Mouse (Mus musculus) bone marrow macrophage, adult 2 months (primary cell): ENCODE data around the gene Pitpnc1. TPM values are rescaled to one million over a fixed set of nuclear protein-coding genes. Genes with fewer than 3 reads are reported as not detected.
A peak's percentile ranks its signal among the peaks of the same experiment; 100 is the strongest.

Experiments used
- H3K27ac ChIP-seq: 2 replicates; pipeline ENCODE4 v1.5.1; 2012; ENCODE audit warnings: low read depth, low read length; ENCODE audit not compliant: insufficient read depth
- H3K4me1 ChIP-seq: 2 replicates; pipeline ENCODE4 v1.6.1; 2012; ENCODE audit warnings: low read length; ENCODE audit not compliant: control insufficient read depth, insufficient read depth
- H3K4me3 ChIP-seq: 2 replicates; pipeline ENCODE4 v1.5.1; 2012; ENCODE audit warnings: mild to moderate bottlenecking, low read length, moderate library complexity; ENCODE audit not compliant: insufficient read depth
- CTCF ChIP-seq: IDR thresholded peaks from 2 replicates; pipeline ENCODE4 v1.5.1; 2012; ENCODE audit warnings: low read depth, mild to moderate bottlenecking, low read length, moderate library complexity
- POLR2A ChIP-seq: IDR thresholded peaks from 2 replicates; pipeline ENCODE4 v1.6.1; 2012; ENCODE audit warnings: mild to moderate bottlenecking, low read depth, low read length, borderline replicate concordance
- polyA plus RNA-seq: library from polyadenylated mRNA; stranded (reverse); fragments of >200 nt; gene quantifications from 2 replicates; pipeline ENCODE4 v1.2.4, GENCODE M21; 2012; ENCODE audit not compliant: missing spikeins, insufficient read depth, insufficient read length

The Pitpnc1 gene
- polyA plus RNA-seq, 1 experiment, result 14.6 TPM

DNA sequence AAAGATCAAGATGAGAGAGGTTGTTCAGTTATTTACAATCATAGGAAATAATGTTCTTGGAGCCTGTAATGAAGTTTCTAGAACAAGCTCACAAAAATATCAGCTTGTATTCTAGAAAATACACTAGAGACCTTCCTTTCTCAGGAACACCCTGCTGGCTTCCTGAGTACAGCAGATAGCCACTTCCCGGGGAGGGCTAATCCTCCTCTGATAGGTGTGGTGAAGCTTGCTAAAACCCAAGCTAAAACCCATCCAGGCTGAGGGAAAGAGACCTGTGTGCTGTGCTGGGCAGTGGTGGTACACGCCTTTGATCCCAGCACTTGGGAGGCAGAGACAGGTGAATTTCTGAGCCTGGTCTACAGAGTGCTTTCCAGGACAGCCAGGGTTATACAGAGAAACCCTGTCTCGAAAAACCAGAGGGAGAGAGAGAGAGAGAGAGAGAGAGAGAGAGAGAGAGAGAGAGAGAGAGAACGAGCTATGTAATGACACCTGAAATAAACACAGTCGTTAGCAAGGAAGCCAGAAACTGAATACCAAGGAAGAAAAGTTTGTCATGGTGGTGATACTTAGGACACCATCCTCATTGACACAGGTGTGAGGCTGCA is 48.6 kb downstream of the Pitpnc1 start:
- Histone ChIP-seq H3K27ac (no peak overlapping the region), H3K4me3 (no peak overlapping the region)
- no peak for TF ChIP-seq CTCF
- TF ChIP-seq POLR2A, result no peak

DNA sequence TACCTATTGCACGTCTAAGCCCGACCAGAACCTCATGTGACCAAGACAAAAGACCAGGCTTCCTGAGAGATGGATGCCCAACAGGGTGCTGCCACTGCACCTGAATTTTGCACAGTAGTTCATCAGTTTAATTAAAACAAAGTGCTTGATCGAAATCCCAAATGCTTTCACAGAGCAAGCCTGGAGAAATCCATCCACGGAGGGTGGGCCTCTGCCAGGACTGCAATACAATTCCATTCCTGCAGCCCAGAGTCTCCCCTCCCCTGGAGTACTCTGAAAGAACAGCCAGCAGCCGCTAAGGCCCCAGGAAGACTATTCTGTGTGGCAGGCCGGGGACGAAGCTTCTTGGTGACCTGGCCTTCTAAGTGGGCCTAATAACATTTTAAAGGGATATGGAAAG is 50.6 kb downstream of the Pitpnc1 start:
- TF ChIP-seq CTCF (no peak), POLR2A (no peak)
- Histone ChIP-seq H3K4me3 (no peak overlapping the region), H3K27ac (no peak overlapping the region), H3K4me1 (peaks cover 16% of the 10 kb centered on the region)

More for the DNA sequence above, 48.6 kb downstream of the Pitpnc1 start:
- peaks cover 7% of the 10 kb centered on the region for H3K4me1 ChIP-seq

DNA sequence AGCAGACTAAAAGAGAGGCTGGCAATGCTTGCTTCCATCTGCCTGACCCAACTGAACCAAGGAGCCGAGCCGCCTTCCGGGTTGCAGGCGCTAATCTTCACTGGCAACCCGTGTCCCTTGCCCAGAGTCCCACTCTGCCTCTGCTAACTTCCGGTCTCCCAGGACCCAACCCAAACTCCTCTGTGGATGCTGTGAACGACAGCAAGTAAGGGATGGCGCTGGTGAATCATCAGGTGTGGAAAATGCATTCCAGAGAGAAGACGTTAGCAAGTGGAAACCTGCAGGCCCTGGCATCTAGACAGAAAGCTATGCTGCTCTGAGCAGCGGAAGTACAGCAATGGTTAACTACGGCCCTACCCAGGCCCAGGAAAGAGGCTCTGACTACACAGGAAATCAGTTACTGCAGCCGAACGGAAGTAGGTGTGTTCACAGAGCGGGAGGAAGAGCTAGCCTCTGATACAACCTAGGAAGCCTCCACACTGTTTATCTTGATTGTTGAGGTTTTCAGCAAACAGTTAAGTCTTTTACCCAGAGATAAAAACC is 53.4 kb downstream of the Pitpnc1 start:
- Histone ChIP-seq H3K4me3 (peak overlapping the region; percentile 40), H3K4me1 (peaks cover 18% of the 10 kb centered on the region), H3K27ac (peak overlapping the region; percentile 63)
- TF ChIP-seq POLR2A (no peak), CTCF (no peak)

DNA sequence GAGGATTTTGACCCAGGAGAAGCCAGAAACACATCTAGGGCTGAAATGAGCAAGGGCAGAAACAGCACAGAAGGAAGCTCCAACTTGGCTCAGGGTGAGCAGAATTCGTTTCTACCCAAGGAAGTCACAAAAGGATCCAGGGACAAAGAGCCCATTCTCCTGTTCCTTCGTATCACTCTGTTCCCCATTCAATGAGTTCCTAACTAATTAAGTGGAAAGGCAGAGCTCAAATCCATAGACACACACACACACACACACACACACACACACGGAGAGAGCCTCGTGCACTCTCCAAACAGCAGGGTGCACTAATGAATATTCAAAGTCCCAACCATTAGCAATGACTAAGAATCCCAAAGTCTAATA is 54.0 kb downstream of the Pitpnc1 start:
- H3K27ac ChIP-seq, result peak overlapping the region; percentile 63; the same call in 1 of the 2 replicates

DNA sequence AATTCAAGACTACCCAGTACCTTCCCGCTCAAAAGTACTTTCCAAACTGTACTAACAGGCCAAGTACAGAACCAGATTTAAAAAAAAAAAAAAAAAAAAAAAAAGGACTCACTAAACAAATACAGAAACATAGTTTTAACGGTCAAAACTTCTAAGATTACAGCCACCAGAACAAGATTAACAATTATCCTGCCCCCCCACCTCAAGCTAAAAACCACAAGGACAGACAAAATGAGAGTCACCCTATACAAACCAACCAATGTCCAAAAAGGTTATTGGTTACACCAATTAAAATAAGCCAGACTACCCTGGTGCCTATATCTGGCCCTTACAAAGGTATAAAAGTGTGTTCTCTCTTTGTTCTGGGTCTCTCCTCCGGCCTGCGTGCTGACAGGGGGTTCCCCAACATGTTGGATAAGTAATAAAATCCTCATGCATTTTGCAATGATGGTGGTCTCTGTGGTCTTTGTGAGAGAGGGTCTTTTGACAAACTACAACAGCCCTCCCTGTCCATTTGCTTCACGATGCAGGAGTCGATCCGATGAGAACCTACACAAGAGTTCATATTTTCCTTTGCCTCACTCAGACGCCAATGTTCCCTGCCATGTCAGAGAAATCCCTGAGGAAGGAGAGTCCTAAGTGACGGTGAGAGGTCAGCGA is 54.5 kb downstream of the Pitpnc1 start:
- H3K4me1 ChIP-seq, result peaks cover 18% of the 10 kb centered on the region
- no peak for TF ChIP-seq CTCF
- TF ChIP-seq POLR2A, result no peak
- H3K4me3 ChIP-seq, result no peak overlapping the region
- no peak overlapping the region for H3K27ac ChIP-seq

More for the DNA sequence above, 54.0 kb downstream of the Pitpnc1 start:
- H3K4me3 ChIP-seq, result no peak overlapping the region
- no peak for TF ChIP-seq POLR2A
- no peak for TF ChIP-seq CTCF
- H3K4me1 ChIP-seq, result peaks cover 18% of the 10 kb centered on the region

DNA sequence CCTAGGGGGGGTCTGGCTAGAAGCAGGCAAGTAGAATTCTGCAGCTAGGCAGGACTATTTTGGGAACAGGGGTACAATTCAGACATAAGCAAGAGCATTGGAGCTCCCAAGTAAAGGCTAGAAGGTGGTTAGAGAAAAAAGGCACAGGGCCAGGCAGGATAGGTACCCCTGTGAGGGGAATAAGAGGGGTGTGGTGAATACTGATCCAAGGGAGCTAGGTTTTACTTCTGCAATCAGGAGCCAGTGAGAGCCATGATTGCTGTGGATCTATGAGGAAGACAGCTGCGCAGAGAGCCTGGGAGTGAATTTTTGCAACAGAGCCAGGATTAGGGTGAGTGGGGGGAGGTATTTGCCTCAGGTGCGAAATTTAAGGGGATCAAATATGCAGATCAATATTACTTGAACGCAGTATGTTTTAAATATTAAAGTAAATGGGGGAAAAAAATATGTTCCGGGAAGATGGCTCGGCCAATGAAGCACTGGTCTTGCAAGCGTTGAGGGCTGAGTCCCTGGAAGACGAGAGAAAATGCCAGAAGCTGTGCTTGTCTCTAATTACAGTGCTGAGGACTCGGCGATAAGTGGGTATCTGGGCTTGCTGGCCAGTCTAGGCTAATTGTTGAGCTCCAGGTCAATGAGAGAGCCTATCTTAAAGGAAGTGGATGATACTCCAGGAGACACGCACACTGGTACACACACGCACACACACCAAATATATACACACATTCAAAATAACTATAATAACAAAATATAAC is 55.3 kb downstream of the Pitpnc1 start:
- H3K4me1 ChIP-seq, result peaks cover 22% of the 10 kb centered on the region
- no peak for TF ChIP-seq CTCF
- no peak for TF ChIP-seq POLR2A
- H3K27ac ChIP-seq, result no peak overlapping the region
- no peak overlapping the region for H3K4me3 ChIP-seq

DNA sequence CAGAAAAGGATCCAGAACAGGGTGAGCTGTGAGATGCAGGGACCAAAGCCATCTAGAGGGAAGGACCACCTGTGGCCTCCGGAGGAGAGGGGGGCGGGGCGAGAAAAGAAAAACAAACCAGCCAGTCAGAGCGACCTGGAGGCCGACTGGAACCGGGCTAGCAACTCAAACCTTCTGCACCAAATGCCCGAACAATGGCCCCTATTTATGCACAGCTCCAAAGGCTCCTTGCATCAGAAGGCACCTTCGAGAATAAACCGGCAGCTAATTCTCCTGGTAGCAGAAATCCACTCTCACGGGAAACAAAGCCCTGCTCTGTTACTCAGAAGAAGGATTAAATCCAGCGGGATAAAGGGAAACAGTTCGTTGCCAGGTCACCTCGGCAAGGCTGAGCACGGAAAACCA is 57.2 kb downstream of the Pitpnc1 start:
- no peak overlapping the region for H3K27ac ChIP-seq
- no peak for TF ChIP-seq CTCF
- TF ChIP-seq POLR2A, result no peak
- H3K4me1 ChIP-seq, result peaks cover 33% of the 10 kb centered on the region
- H3K4me3 ChIP-seq, result no peak overlapping the region

DNA sequence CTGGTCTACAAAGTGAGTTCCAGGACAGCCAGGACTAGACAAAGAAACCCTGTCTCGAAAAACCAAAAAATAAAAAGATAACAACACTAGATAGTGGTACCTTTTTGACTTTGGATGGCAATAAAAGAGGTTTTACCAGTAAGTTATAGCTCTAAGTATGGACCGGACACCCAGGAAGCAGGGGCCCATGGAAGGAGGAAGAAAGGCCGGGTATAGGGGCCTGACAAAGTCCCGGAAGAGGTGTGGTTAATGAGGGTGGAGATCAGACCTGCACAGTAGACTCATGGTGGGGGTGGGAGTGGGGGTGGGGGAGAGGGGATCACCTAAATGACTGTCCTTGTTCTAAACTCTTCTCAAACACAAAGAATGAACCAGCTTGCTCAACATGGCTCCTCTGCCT is 58.4 kb downstream of the Pitpnc1 start:
- Histone ChIP-seq H3K27ac (no peak overlapping the region), H3K4me1 (peaks cover 28% of the 10 kb centered on the region), H3K4me3 (no peak overlapping the region)
- TF ChIP-seq CTCF, result no peak
- no peak for TF ChIP-seq POLR2A

DNA sequence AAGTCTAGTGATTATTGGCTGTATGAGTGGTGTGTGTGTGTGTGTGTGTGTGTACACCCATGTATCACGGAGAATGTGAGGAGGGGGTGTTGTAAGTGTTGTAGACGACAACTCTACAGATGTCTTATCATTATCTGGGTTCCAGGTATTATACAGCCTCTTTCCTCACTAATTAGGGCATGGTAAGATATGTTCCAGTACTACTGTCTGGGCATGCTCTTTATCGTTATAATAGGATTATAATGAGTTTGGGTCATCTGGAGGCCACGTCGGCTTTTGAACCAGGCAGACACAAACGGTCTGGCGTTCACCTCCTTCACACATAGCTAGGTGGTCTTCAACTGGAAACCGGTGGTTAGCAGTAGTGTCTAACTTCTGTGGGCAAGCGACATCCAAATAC is 58.9 kb downstream of the Pitpnc1 start:
- Histone ChIP-seq H3K27ac (no peak overlapping the region), H3K4me3 (no peak overlapping the region), H3K4me1 (peaks cover 24% of the 10 kb centered on the region)
- TF ChIP-seq POLR2A, result no peak
- TF ChIP-seq CTCF, result no peak

DNA sequence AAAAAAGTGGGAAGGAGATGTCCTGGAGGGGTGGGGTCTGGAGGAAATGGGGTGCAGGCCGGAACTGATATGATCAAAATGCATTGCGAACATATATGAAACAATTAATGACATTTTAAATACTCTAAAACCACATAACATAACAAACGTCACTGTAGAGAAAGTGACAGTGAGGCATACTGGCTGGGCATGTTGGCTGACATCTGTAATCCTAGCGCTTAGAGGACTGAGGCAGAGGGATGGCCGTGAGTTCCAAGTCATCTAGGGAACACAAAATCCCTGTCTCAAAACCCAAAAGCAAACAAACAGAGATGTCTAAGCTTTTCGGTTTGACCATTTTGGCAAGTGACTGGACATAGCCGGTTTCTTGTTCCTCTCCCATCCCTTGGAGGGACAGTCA is 59.7 kb downstream of the Pitpnc1 start:
- no peak for TF ChIP-seq CTCF
- no peak for TF ChIP-seq POLR2A
- no peak overlapping the region for H3K4me3 ChIP-seq
- no peak overlapping the region for H3K27ac ChIP-seq
- H3K4me1 ChIP-seq, result peaks cover 21% of the 10 kb centered on the region
